Mouse (Mus musculus) embryo, embryonic 10.5 days (tissue): ENCODE data around the gene Traip.
A peak's percentile ranks its signal among the peaks of the same experiment; 100 is the strongest.

Experiments used
- DNase-seq: peaks from one replicate; pipeline ENCODE4 v3.0.0-alpha.2; 2015; ENCODE audit warnings: low spot score

Traip gene

DNA sequence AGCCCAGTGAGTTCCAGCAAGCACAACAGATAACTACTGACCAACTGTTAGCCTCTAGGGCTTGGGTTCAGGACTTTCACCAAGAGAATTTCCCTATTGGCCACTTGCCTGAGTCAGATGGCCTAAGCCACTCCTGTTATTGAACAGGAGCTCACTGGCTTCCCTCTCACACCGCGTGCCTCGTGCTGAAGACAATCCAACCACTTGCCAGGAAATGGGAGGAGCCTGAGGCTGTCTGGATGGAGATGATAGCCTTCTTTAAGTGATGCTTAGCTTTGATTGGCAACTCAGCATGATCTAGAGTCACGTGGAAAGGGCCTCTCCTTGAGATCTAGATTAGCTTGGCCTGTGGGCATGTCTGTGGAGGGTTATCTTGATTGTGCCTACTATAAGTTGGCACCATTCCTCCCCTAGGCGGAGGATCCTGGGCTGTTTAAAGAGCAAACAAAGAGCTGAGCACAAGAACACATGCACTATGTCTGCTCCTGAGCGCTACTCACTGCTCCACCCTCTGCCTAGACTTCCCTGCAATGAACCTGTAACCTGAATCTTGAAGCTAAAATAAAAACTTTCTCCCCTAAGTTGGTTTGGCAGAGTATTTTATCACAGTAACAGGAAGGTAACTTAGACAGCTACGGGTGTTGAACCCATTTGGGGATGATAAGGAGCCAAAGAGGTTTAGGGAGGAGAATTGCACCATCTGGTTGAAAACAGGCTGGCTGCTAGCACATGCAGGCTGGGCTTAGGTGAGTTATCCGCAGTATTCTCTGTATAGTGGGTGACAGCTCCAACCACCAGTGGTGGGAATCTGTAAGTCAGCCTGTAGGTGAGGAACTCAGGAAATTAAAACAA is 22.0 kb downstream of the Traip start:
- no peak for DNase-seq

DNA sequence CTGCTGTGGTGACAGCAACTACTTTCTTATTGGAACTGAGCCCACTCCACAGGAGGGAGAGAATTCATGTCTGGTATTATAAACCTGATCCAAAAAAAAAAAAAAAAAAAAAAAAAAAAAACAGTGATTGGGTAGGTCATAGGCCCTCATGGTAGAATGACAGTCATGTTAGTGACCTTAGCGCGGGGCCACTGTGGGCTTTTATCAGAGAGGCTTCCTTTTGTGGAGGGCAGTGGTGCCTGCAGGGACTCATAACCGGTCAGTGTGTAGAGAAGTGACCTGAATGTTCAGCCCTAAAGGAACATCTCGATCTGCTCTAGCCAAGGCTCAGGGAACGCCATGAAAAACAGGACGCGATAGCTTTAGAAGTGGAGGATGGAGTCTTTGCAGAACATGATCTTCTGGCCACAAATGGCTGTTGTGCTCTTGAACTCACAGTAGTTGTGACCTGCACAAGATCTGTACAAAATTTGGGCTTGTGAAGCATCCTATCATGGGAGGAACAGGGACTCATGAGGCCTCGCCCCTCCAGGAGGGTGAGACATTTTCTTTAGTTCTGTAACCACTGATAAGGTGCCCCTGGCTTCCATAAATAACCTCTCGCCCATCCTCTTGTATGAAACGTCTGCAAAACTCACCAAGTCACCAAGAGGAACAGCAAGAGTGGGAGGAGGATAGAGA is 24.7 kb downstream of the Traip start:
- no peak for DNase-seq

GRCm38 (mm10) chr9:107975399-107976386 is 25.8 kb downstream of the Traip start, which contains the start of gene Uba7:
Gene Uba7, plus strand, starts transcription at chr9:107975505.
- DNase-seq, result peak; percentile 23

DNA sequence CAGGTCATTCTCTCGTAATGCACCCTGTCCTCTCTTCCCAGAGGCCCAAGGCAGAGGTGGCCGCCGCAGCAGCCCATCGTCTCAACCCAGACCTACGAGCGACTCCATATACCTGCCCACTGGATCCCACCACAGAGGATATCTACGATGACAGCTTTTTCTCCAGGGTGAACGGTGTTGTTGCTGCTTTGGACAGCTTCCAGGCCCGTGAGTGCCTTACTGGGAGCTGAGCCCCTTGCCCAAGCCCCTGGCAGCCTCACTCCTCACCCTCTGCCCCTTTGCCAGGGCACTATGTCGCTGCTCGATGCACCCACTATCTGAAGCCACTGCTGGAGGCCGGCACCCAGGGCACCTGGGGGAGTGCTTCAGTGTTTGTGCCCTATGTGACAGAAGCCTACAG is 28.9 kb downstream of the Traip start:
- DNase-seq, result no peak

- peak; percentile 87 for DNase-seq
These were observed 32.0 kb downstream of the Traip start for GRCm38 (mm10) chr9:107981684-107982605.

GRCm38 (mm10) chr9:107982681-107983346 is 32.9 kb downstream of the Traip start, which contains the start of gene Gm20661:
Gene Gm20661, plus strand, starts transcription at chr9:107983058.
- peak; percentile 85 for DNase-seq

DNA sequence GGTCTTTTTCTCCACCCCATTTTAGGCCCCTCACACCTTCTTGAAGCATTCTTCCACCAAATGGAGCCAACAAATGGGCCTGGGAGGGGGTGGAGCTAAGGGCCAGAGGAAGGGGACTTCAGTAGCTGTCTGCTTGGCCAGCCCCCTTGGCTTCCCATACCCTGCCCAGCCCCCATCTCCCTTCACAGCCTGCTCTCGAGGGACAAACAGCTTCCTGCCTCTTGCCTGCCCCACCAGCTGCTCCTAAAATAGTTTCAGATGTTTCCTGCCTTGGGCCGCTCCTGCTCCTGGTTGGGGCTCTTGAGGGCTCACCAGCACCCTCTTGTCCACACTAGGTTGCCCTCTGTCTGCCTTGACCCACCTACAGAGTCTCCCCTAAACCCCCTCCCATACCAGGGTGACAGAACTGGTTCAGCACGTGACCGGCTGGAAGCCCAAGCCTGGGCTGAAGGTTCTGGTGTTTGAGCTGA is 33.5 kb downstream of the Traip start:
- peak; percentile 89 for DNase-seq

DNA sequence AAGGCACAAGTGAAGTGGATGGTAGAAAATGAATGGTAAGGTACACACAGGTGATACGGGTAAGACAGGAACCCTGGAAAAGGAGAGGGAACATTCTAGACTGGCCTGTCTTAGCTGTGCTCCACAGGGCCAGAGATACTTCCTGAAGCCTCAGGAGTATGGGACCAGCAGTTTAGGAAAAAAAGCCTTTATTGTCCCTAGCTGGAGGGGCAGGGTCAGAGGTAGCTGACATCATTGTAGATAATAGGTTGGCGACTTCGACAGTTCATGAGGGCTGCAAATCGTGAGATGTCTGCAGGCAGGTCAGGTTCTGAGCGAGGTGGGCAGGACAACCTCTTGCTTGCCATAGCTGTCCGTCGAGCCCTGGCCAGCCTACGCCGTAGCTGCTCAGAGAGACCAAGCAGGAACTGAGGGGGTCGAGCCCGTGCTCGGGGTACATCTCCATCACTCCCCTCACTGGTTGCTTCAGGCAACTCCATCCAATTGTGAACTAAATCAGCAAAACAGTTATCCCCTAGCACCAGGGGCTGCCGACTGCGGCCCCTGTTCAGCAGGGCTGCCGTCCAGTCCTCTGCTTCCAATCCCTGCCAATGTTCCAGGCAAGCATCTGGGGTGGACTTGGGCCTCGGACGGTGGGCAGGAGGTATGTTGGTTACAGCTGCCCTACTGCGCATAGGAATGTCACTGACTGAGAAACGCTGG is 34.3 kb downstream of the Traip start:
- DNase-seq, result peak; percentile 18

- DNase-seq, result no peak
These were observed 34.8 kb downstream of the Traip start for GRCm38 (mm10) chr9:107984754-107985055.

- DNase-seq, result peak; percentile 92
These were observed 35.5 kb downstream of the Traip start, which contains the start of gene Inka1 for GRCm38 (mm10) chr9:107985131-107986119. Gene Inka1, minus strand, starts transcription at chr9:107985879.

DNA sequence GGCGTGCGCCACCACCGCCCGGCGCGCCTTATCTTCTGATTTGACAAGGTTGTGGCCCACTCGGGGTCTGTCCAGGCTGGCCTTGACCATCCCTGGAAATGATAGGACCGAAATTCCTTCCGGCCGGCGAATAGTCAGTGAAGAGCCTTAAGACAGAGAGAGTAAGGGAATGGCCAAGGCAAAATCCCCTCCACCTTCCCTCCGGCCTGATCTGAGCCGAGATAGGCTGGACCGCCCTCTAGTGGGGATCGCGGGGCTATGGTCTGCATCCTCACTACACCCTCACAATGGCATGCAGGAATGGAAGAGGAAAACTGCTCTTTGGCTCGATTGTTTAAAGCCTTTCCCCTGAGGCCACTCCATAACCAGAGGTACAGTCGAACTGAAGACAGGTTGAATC is 36.4 kb downstream of the Traip start:
- peak; percentile 94 for DNase-seq

GRCm38 (mm10) chr9:107987950-107988349 is 38.0 kb downstream of the Traip start:
- no peak for DNase-seq

- DNase-seq, result no peak
These were observed 42.3 kb downstream of the Traip start, which contains the start of gene Cdhr4 for GRCm38 (mm10) chr9:107992197-107992596. Gene Cdhr4, plus strand, starts transcription at chr9:107992497.

GRCm38 (mm10) chr9:107993013-107993412 is 43.1 kb downstream of the Traip start:
- DNase-seq, result no peak

DNA sequence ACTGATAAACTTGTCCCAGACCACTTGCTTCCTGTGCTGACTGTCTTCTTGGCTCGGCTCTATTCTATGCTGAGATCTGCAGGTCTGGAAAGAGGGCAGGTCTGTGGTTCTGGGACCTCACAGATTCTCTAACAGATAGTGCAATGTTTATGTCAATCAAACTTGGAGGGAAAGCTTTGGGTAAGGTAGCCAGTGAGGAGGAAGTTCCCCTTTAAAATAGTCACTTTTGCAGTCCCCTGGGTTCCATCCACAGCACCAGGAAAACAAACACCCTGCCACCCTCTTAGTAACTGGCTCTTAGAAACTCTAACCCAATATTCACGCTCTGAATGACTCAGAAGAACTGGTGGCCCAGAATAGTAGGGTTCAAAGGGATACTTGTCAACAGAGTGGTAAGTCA is 44.5 kb downstream of the Traip start:
- no peak for DNase-seq

DNA sequence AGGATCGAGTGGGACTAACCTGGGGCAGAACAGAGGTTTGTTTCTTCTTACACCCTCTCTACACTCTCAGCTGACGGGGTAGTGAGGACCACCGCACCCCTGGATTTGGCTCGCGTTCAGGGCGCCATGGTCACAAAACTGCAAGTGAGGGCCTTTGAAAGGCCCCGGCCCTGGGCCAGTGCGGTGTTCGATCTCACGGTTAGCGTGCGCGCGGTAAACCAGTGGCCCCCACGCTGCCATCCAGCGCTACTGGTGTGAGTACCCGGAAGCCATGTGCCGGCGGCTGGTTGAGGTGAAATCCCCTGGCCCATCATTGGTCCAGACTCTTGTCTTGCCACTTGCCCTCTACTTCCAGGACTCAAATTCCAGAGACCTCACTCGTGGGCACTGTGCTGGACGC is 45.6 kb downstream of the Traip start:
- no peak for DNase-seq

- no peak for DNase-seq
These were observed 46.1 kb downstream of the Traip start, which contains the start of gene Gm20662 for GRCm38 (mm10) chr9:107996049-107996448. Gene Gm20662, plus strand, starts transcription at chr9:107996349.
